Mouse (Mus musculus): ENCODE measurements around the gene Tbx10. TPM values are rescaled to one million over a fixed set of nuclear protein-coding genes. Genes with fewer than 3 reads are reported as not detected.
"Not testable (repeated sequence)": the region's sequence is repeated elsewhere in the genome, so short reads cannot be mapped to it uniquely, and the experiment has no call there.

Gene Tbx10
- total RNA-seq, 2 experiments from 2014 or later = not detected

GRCm38 (mm10) chr19:4040941-4041340 is 48.4 kb downstream of the Tbx10 start:
- DNase-seq (ENCODE audit: low spot score in 2 of 2) = not testable (repeated sequence)

- not testable (repeated sequence) for DNase-seq (ENCODE audit: low spot score in 2 of 2)
Measured at GRCm38 (mm10) chr19:4041500-4041899, 48.9 kb downstream of the Tbx10 start.

- DNase-seq (ENCODE audit: low spot score in 2 of 2) = peak in 1 of 2 experiments; percentile 27
Measured at GRCm38 (mm10) chr19:4042124-4042523, 49.6 kb downstream of the Tbx10 start.

GRCm38 (mm10) chr19:4044109-4044508 is 51.6 kb downstream of the Tbx10 start:
- DNase-seq (ENCODE audit: low spot score in 2 of 2) = not testable (repeated sequence)

- DNase-seq (ENCODE audit: low spot score in 2 of 2) = peak in 1 of 2 experiments; percentile 73
Measured at GRCm38 (mm10) chr19:4045966-4046865, 53.7 kb downstream of the Tbx10 start, which contains the start of gene Gstp2. Gene Gstp2 (minus strand): TSS chr19:4046023.

- DNase-seq (ENCODE audit: low spot score in 2 of 2) = no peak
Measured at GRCm38 (mm10) chr19:4046866-4047254, 54.3 kb downstream of the Tbx10 start.

GRCm38 (mm10) chr19:4047859-4048258 is 55.3 kb downstream of the Tbx10 start:
- peak; percentile 77 to 87 for DNase-seq (ENCODE audit: low spot score in 2 of 2)

GRCm38 (mm10) chr19:4049069-4049468 is 56.5 kb downstream of the Tbx10 start:
- DNase-seq (ENCODE audit: low spot score in 2 of 2) = not testable (repeated sequence)

Other genes starting within 250 kb of the Tbx10 start
- gene Kmt5b, start 225.3 kb upstream of the Tbx10 start, total RNA-seq (2021) = 10 to 100 TPM; 34.5 to 37.1 TPM
- gene Chka, start 141.0 kb upstream of the Tbx10 start, total RNA-seq (2021) = 10 to 100 TPM; 13.6 to 14.9 TPM
- gene Tcirg1, start 85.6 kb upstream of the Tbx10 start, total RNA-seq (2021) = 10 to 100 TPM; 25.9 to 34.5 TPM
- 100 to 1,000 TPM; 182 to 186 TPM for gene Ndufs8, start 80.0 kb upstream of the Tbx10 start, total RNA-seq (2021)
- gene Aldh3b1, start 62.9 kb upstream of the Tbx10 start, total RNA-seq (2021) = 1 to 10 TPM; 6.7 to 7.1 TPM
- 10 to 100 TPM; 25.8 to 26.8 TPM for gene Unc93b1, start 57.6 kb upstream of the Tbx10 start, total RNA-seq (2021)
- gene Aldh3b3, start 34.1 kb upstream of the Tbx10 start, total RNA-seq (2021) = under 1 TPM; 0.08 to 0.12 TPM
- gene Aldh3b2, start 20.4 kb upstream of the Tbx10 start, total RNA-seq (2021) = 1 to 10 TPM in 1 of 2 experiments, under 1 TPM in 1; 0.88 to 1.7 TPM
- gene Acy3, start 6.2 kb upstream of the Tbx10 start, total RNA-seq (2021) = 1 to 10 TPM; 7.0 to 7.6 TPM
- gene Nudt8, start 7.8 kb downstream of the Tbx10 start, total RNA-seq (2021) = 10 to 100 TPM; 18.5 to 19.0 TPM
- under 1 TPM; 0.49 to 0.74 TPM for gene Gm49405, start 7.9 kb downstream of the Tbx10 start, total RNA-seq (2021)
- 1 to 10 TPM; 1.1 to 2.4 TPM for gene Doc2g, start 10.6 kb downstream of the Tbx10 start, total RNA-seq (2021)
- 100 to 1,000 TPM; 314 to 350 TPM for gene Ndufv1, start 20.1 kb downstream of the Tbx10 start, total RNA-seq (2021)
- gene Gstp1, start 45.2 kb downstream of the Tbx10 start, total RNA-seq (2021) = 100 to 1,000 TPM; 205 to 221 TPM
- 10 to 100 TPM; 40.2 to 49.5 TPM for gene Gstp2, start 53.3 kb downstream of the Tbx10 start, total RNA-seq (2021)
- gene Gstp3, start 66.8 kb downstream of the Tbx10 start, total RNA-seq (2021) = 1 to 10 TPM in 1 of 2 experiments, not detected in 1; 1.1 TPM
- gene Cabp2, start 88.8 kb downstream of the Tbx10 start, total RNA-seq (2021) = not detected
- 10 to 100 TPM; 22.9 to 23.9 TPM for gene Cdk2ap2, start 104.4 kb downstream of the Tbx10 start, total RNA-seq (2021)
- gene Pitpnm1, start 107.2 kb downstream of the Tbx10 start, total RNA-seq (2021) = 1 to 10 TPM; 6.1 to 7.3 TPM
- 10 to 100 TPM; 49.9 to 61.1 TPM for gene Aip, start 133.1 kb downstream of the Tbx10 start, total RNA-seq (2021)
- gene Gpr152, start 147.0 kb downstream of the Tbx10 start, total RNA-seq (2021) = not detected
- not detected for gene Cabp4, start 151.3 kb downstream of the Tbx10 start, total RNA-seq (2021)
- gene Coro1b, start 155.9 kb downstream of the Tbx10 start, total RNA-seq (2021) = 10 to 100 TPM; 73.6 to 74.5 TPM
- gene Ptprcap, start 160.9 kb downstream of the Tbx10 start, total RNA-seq (2021) = 1 to 10 TPM; 1.9 to 2.2 TPM
- 10 to 100 TPM; 34.7 to 38.0 TPM for gene Rps6kb2, start 170.6 kb downstream of the Tbx10 start, total RNA-seq (2021)
- 10 to 100 TPM; 65.5 to 69.4 TPM for gene Carns1, start 182.7 kb downstream of the Tbx10 start, total RNA-seq (2021)
- 1 to 10 TPM; 5.1 to 5.2 TPM for gene Tbc1d10c, start 198.5 kb downstream of the Tbx10 start, total RNA-seq (2021)
- gene Ppp1ca, start 199.3 kb downstream of the Tbx10 start, total RNA-seq (2021) = 100 to 1,000 TPM; 432 to 472 TPM
- gene Rad9a, start 208.9 kb downstream of the Tbx10 start, total RNA-seq (2021) = 1 to 10 TPM; 7.3 to 8.3 TPM
- 1 to 10 TPM; 1.6 to 2.7 TPM for gene Clcf1, start 221.5 kb downstream of the Tbx10 start, total RNA-seq (2021)
- not detected for gene AC109138.7, start 221.6 kb downstream of the Tbx10 start, total RNA-seq (2021)
- 10 to 100 TPM; 31.4 to 34.3 TPM for gene Pold4, start 239.1 kb downstream of the Tbx10 start, total RNA-seq (2021)

All from gastrocnemius, postnatal 4 days (tissue).